Mouse (Mus musculus) liver, embryonic 12.5 days (tissue): ENCODE data around the gene Nfat5. TPM values are rescaled to one million over a fixed set of nuclear protein-coding genes. Genes with fewer than 3 reads are reported as not detected.

Experiments
- ATAC-seq: fragments of 200-750 bp; cut with Nextera tagmentation; 2 replicates; pipeline ENCODE4 v1.8.0; 2017; ENCODE audit warnings: moderate number of reproducible peaks, mild to moderate bottlenecking, moderate library complexity
- H3K27ac ChIP-seq: fragments of 300-500 bp; sonication (generic); 2 replicates; pipeline ENCODE4 v1.5.1; 2016; ENCODE audit warnings: mild to moderate bottlenecking
- H3K27me3 ChIP-seq: fragments of 300-500 bp; sonication (generic); replicated peaks from 2 replicates; pipeline ENCODE4 v1.6.1; 2016; ENCODE audit warnings: mild to moderate bottlenecking, moderate library complexity
- H3K36me3 ChIP-seq: fragments of 300-500 bp; sonication (generic); 2 replicates; pipeline ENCODE4 v1.6.1; 2016; ENCODE audit warnings: mild to moderate bottlenecking, moderate library complexity
- H3K4me1 ChIP-seq: fragments of 300-500 bp; sonication (generic); 2 replicates; pipeline ENCODE4 v1.6.1; 2016
- H3K4me2 ChIP-seq: fragments of 300-500 bp; sonication (generic); 2 replicates; pipeline ENCODE4 v1.6.1; 2016; ENCODE audit warnings: mild to moderate bottlenecking, moderate library complexity
- H3K4me3 ChIP-seq: fragments of 300-500 bp; sonication (generic); 2 replicates; pipeline ENCODE4 v1.5.1; 2016; ENCODE audit warnings: mild to moderate bottlenecking, moderate library complexity
- H3K9ac ChIP-seq: fragments of 300-500 bp; sonication (generic); 2 replicates; pipeline ENCODE4 v1.6.1; 2016; ENCODE audit warnings: mild to moderate bottlenecking, moderate library complexity
- H3K9me3 ChIP-seq: fragments of 300-500 bp; sonication (generic); replicated peaks from 2 replicates; pipeline ENCODE4 v1.6.1; 2016; ENCODE audit warnings: mild to moderate bottlenecking, moderate library complexity
- WGBS: fragments of 180-500 bp; shearing (Covaris S2); methylation state at CpG from one replicate; pipeline ENCODE4 v1.1.7; 2016; ENCODE audit not compliant: insufficient replicate concordance; 5-methylcytosine and 5-hydroxymethylcytosine counted together
- polyA plus RNA-seq: library from polyadenylated mRNA; unstranded; fragments of >200 nt; fragmentation: Nextera tagmentation; extraction: Ambion mirVana; gene quantifications from 2 replicates; pipeline ENCODE4 v1.2.1, GENCODE M21; 2016

Nfat5 gene
- polyA plus RNA-seq, 1 experiment from 2014 or later = 3.4 TPM

DNA sequence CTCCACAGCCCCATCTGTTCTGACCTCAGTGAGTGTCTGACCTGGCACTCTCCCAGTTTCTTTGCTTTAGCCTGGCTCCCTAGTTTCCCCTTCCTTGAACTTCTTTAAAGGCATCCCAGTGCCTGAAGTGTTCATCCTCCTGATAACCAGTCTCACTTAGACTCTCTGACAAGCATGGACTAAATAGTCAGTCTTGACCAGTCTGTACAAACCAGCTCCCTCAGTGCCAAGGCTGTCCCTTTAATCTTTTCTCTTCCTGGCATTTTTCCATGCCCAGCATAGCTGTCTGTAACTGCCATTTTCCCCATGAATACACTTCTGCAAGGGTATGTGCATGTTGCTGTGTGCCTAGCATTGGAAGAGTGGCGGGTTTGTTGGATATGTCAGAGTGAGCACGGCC is 91.8 kb downstream of the Nfat5 start:
- no peak for ATAC-seq
- no peak overlapping the region for H3K27ac ChIP-seq
- peaks cover 2% of the 10 kb centered on the region for H3K36me3 ChIP-seq
- H3K27me3 ChIP-seq = no peaks in the 10 kb centered on the region
- no peaks in the 10 kb centered on the region for H3K9me3 ChIP-seq
- H3K9ac ChIP-seq = no peak overlapping the region
- no peak overlapping the region for H3K4me3 ChIP-seq
- WGBS = 85% methylated on average over 2 of the region's 2 CpGs
- H3K4me2 ChIP-seq = no peak overlapping the region
- H3K4me1 ChIP-seq = peaks cover 9% of the 10 kb centered on the region

DNA sequence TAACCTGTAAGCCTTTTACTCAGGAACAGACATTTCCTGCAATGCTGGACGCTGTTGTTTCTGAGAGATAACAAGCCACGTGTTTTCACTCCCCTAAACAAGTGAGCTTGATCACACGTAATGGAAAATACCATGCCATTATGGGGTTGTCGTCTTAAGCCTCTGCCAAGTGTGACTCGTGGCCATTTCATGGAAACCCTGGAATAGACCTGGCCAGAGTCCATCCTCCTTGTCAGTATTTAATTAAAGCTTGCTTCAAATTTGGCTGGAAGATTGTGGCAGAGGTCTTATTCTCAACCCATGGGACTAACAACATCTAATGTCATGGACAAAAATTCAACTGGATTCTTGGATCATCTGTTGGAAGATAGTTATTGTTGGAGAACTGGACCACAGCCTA is 92.9 kb downstream of the Nfat5 start:
- Histone ChIP-seq H3K27ac (no peak overlapping the region), H3K4me1 (peaks cover 13% of the 10 kb centered on the region), H3K36me3 (no peaks in the 10 kb centered on the region), H3K4me2 (no peak overlapping the region), H3K4me3 (no peak overlapping the region), H3K9me3 (no peaks in the 10 kb centered on the region), H3K27me3 (no peaks in the 10 kb centered on the region), H3K9ac (no peak overlapping the region)
- ATAC-seq = 0 out of 2 replicates have a peak, but pooled peaks have one; percentile 40
- WGBS = 16% methylated on average over 5 of the region's 5 CpGs

DNA sequence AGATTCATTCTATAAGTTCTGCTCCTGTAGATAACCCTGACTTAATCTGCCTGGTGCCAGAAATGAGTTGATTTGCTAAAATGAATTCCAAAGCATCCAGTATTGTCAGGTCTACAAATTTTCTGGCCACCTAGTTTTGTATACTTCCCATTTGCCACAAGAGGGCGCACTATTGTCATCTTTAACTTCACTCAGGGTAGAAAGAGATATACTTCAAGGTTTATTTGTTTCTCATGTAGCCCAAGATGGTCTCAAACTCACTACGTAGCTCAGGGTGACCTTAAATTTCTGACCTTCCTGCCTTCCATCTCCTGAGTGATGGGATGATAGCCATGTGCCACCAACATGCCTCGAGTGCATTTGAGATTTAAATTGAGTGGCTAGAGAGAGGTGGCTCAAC is 93.4 kb downstream of the Nfat5 start:
- H3K4me1 ChIP-seq = peaks cover 15% of the 10 kb centered on the region
- H3K27me3 ChIP-seq = no peaks in the 10 kb centered on the region
- H3K4me2 ChIP-seq = no peak overlapping the region
- H3K9me3 ChIP-seq = no peaks in the 10 kb centered on the region
- no peak overlapping the region for H3K9ac ChIP-seq
- peak; percentile 53 for ATAC-seq
- H3K4me3 ChIP-seq = no peak overlapping the region
- H3K27ac ChIP-seq = no peak overlapping the region
- WGBS = 31% methylated on average over 3 of the region's 3 CpGs
- H3K36me3 ChIP-seq = no peaks in the 10 kb centered on the region

DNA sequence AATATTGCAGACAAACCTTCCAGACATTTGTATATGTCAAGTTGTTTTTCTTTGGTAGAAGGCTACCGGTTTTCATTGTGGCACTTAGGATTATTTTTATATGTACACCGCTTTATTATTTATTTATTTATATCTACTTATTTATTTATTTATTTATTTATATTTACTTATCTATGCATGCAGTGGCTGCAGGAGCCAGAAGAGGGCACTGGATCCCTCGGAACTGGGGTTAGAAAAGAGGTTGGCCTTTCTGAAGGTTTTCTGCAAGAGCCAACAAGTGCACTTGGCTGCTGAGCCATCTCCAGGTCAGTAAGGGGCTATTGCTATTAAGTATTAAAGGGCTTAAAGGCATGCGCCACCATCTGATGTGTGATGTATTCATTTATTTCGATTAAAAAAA is 94.6 kb downstream of the Nfat5 start:
- no peak for ATAC-seq
- H3K4me1 ChIP-seq = peaks cover 15% of the 10 kb centered on the region
- WGBS = 61% methylated on average over 5 of the region's 5 CpGs

DNA sequence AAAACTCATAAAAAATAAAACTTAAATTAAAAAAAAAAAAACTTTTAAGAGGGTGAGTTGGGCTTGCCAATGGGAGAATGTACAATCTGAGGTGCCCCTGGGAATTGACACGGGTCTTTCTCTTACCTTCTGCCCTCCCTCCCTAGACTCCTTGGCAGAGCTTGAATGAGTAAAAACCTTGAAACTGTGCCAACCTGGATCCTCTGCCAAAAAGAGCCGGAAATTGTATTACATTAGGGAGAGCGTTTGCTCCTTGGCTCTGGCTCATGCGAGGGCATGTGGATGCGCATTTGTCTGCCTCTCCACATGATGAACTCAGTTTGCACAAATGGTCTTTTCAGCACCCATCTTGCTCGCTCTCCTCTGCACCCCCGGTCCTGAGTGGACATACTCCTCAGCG is 96.3 kb downstream of the Nfat5 start:
- Histone ChIP-seq H3K4me1 (peaks cover 15% of the 10 kb centered on the region), H3K36me3 (no peaks in the 10 kb centered on the region), H3K9ac (no peak overlapping the region), H3K4me2 (no peak overlapping the region), H3K4me3 (no peak overlapping the region), H3K9me3 (no peaks in the 10 kb centered on the region), H3K27me3 (no peaks in the 10 kb centered on the region), H3K27ac (no peak overlapping the region)
- no peak for ATAC-seq
- WGBS = 80% methylated on average over 8 of the region's 8 CpGs

More for the DNA sequence above, 94.6 kb downstream of the Nfat5 start:
- Histone ChIP-seq H3K9me3 (no peaks in the 10 kb centered on the region), H3K27me3 (no peaks in the 10 kb centered on the region), H3K36me3 (no peaks in the 10 kb centered on the region), H3K27ac (no peak overlapping the region), H3K9ac (no peak overlapping the region), H3K4me3 (no peak overlapping the region), H3K4me2 (no peak overlapping the region)

DNA sequence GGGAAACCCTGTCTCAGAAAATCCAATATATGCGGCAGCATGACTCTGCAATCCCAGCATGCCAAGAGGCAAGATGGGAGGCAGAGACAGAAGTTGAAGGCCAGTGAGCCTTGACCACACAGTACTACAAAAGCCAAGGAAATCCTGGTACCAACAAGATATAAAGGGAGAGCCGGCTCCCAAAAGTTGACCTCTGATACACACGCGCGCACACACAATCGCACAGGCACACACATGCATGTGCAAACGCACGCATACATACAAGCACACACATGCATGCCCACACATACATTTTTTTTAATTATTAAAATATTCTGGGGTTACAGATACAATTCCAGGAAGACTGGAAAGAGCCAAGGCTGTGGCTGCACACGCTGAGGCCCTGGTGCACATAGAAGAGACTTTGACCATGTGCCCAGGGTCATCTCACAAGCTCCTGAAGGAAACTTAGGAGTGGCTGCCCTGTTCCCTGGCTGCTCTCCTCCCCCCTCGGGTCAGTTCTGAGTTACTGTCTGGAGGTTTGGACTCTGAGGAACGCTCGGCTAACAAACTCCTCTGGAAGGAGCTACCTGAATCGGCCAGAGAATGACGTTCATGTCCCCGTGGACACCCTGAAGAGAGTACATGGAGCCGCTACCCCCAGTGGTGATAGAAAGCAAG is 97.3 kb downstream of the Nfat5 start:
- WGBS = 86% methylated on average over 16 of the region's 16 CpGs
- Histone ChIP-seq H3K4me1 (peaks cover 15% of the 10 kb centered on the region), H3K9me3 (no peaks in the 10 kb centered on the region), H3K36me3 (no peaks in the 10 kb centered on the region), H3K9ac (no peak overlapping the region), H3K4me2 (no peak overlapping the region), H3K27me3 (no peaks in the 10 kb centered on the region), H3K27ac (no peak overlapping the region), H3K4me3 (no peak overlapping the region)
- no peak for ATAC-seq

DNA sequence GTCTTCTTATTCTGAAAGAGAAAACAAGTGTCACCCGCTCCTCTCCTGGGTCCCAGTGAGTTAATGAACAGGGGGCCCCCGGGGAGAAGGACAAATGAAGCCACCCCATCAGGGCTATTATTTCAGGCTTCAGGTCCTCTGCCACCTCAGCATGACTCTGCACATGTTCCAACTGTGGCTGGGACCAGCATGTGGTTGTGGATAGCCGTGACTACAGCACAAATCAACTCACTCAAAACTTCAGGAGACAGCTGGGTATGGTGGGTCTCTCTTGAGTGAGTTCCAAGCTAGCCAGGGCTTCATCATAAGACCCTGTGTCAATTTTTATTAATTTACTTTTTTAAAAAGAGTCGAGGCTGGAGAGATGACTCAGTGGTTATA is 97.9 kb downstream of the Nfat5 start:
- ATAC-seq = no peak
- WGBS = 44% methylated on average over 4 of the region's 4 CpGs
- Histone ChIP-seq H3K9ac (no peak overlapping the region), H3K27ac (no peak overlapping the region), H3K27me3 (no peaks in the 10 kb centered on the region), H3K4me1 (peaks cover 11% of the 10 kb centered on the region), H3K4me3 (no peak overlapping the region), H3K4me2 (no peak overlapping the region), H3K36me3 (no peaks in the 10 kb centered on the region), H3K9me3 (no peaks in the 10 kb centered on the region)

DNA sequence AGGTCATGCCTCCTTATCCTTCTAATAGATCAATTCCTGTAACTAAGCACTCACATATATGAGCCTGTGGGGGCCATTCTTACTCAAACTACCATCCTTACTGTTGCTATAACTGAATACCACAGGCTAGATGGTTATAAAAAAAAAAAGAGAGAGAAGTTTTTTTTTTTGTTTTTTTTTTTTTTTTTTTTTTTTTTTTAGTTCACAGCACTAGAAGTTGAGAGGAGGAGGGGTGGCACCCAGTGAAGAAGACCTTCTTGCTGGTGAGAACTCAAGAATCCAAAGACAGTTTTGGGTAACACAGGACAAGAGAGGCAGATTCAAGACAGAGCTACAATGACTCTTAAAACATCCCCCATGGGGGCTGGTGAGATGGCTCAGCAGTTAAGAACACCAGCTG is 102.1 kb downstream of the Nfat5 start:
- no peaks in the 10 kb centered on the region for H3K27me3 ChIP-seq
- H3K27ac ChIP-seq = no peak overlapping the region
- no peaks in the 10 kb centered on the region for H3K36me3 ChIP-seq
- no peak for ATAC-seq
- peaks cover 19% of the 10 kb centered on the region for H3K4me1 ChIP-seq
- H3K9me3 ChIP-seq = no peaks in the 10 kb centered on the region
- H3K9ac ChIP-seq = no peak overlapping the region
- H3K4me3 ChIP-seq = no peak overlapping the region
- H3K4me2 ChIP-seq = no peak overlapping the region

DNA sequence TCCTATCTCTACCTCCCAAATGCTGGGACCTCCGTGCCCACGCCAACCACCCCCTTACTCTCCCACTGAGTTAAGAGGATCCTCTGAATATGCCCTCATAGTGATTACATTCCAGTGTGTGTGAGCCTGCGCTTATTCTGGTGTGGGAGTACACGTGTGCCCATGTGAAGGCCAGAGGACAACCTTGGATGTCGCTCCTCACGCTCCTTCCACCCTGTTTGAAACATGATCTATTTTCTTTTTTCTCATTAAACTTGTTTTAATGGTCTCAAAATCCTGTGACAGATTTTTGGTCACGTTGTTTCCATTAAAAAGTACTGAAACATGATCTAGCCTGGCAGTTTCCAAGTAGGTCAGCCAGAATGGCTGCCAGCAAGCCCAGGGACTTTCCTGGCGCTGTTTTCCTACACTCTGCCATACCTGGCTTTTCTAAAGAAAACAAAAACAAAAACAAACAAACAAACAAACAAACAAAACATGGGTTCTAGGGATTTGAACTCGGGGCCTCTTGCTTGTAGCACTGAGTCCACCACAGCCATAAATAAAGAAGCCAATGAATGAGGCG is 102.9 kb downstream of the Nfat5 start:
- no peak for ATAC-seq
- no peaks in the 10 kb centered on the region for H3K36me3 ChIP-seq
- H3K27me3 ChIP-seq = no peaks in the 10 kb centered on the region
- no peaks in the 10 kb centered on the region for H3K9me3 ChIP-seq
- 76% methylated on average over 10 of the region's 10 CpGs for WGBS
- H3K4me2 ChIP-seq = no peak overlapping the region
- no peak overlapping the region for H3K27ac ChIP-seq
- peaks cover 22% of the 10 kb centered on the region for H3K4me1 ChIP-seq
- no peak overlapping the region for H3K9ac ChIP-seq
- H3K4me3 ChIP-seq = no peak overlapping the region

DNA sequence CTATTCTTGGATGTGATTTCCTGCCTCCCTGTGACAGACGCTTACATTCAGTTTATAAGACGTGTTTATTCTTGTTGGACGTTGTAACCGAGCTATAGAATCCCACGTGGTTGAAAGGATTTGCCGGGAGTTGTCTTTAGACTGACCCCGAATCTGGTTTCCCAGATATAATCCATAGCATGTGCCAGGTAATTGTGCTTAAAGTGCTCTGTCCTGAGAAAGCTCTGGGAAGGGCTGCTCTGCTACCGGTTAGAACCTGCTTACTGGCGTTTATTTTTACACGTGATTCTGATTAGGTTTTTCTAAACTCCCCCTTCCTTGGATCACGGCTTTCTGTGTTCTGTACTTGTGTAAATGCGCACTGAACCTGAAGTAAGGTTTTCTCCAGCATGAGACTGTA is 104.4 kb downstream of the Nfat5 start:
- H3K4me1 ChIP-seq = peaks cover 35% of the 10 kb centered on the region
- H3K9me3 ChIP-seq = no peaks in the 10 kb centered on the region
- H3K4me2 ChIP-seq = no peak overlapping the region
- no peak overlapping the region for H3K9ac ChIP-seq
- no peak for ATAC-seq
- no peak overlapping the region for H3K27ac ChIP-seq
- H3K4me3 ChIP-seq = no peak overlapping the region
- H3K36me3 ChIP-seq = no peaks in the 10 kb centered on the region
- H3K27me3 ChIP-seq = no peaks in the 10 kb centered on the region
- 66% methylated on average over 12 of the region's 12 CpGs for WGBS

DNA sequence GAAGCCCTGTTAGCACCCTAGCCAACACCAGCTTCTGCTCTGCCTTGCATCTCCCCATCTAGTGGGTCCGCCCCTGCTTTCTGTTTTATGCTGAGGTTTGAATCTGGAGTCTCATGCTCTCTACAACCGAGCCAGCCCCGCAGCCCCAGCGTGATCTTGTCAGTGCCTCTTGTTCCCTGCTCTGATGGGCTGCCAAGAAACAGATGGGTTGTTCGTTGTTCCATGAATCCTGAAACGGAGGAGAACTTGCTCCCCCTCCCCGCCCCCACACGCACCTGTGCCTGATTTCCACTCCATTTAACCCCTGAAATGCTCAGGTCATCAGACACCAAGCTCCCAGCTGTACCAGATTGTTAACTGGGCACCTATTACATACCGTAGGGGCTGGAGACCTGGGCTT is 106.2 kb downstream of the Nfat5 start:
- Histone ChIP-seq H3K4me2 (no peak overlapping the region), H3K27me3 (no peaks in the 10 kb centered on the region), H3K9ac (no peak overlapping the region), H3K27ac (no peak overlapping the region), H3K9me3 (no peaks in the 10 kb centered on the region), H3K4me1 (peaks cover 53% of the 10 kb centered on the region), H3K4me3 (no peak overlapping the region), H3K36me3 (no peaks in the 10 kb centered on the region)
- ATAC-seq = no peak
- WGBS = 54% methylated on average over 9 of the region's 9 CpGs

DNA sequence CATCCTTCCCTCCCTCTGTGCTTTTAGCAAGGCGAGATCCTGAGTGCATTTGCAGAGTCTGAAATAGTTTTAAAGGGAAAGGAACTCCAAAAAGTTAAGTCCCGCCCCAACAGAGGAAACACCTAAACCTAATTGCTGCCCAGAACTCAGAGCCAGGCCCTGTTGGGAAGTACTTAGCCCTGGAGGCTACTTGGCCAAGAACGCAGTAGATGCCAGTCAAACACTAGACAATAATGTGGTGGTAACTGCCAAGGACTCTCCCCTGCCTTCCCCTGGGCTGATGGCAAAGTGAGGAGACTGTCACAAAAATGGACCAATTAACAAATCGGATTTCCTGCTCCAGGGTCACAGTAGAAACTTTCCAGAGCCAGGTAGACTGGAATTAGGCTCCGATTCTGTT is 108.6 kb downstream of the Nfat5 start:
- Histone ChIP-seq H3K4me1 (peaks cover 63% of the 10 kb centered on the region), H3K4me3 (peak overlapping the region; percentile 61)

More for the DNA sequence above, 108.6 kb downstream of the Nfat5 start:
- H3K36me3 ChIP-seq = peaks cover 2% of the 10 kb centered on the region; the same call in 1 of the 2 replicates
- no peak for ATAC-seq
- peak overlapping the region; percentile 98 for H3K27ac ChIP-seq
- no peaks in the 10 kb centered on the region for H3K9me3 ChIP-seq
- H3K4me2 ChIP-seq = peak overlapping the region; percentile 83
- no peaks in the 10 kb centered on the region for H3K27me3 ChIP-seq
- H3K9ac ChIP-seq = peak overlapping the region; percentile 67; the same call in 1 of the 2 replicates
- WGBS = 76% methylated on average over 5 of the region's 5 CpGs
